Mouse (Mus musculus) midbrain, embryonic 11.5 days (tissue): ENCODE measurements around the gene Arl4a. TPM values are rescaled to one million over a fixed set of nuclear protein-coding genes. Genes with fewer than 3 reads are reported as not detected.

Experiments
- ATAC-seq: fragments of 200-750 bp; cut with Nextera tagmentation; 2 replicates; pipeline ENCODE4 v1.8.0; 2017; ENCODE audit warnings: moderate TSS enrichment, moderate library complexity; ENCODE audit not compliant: low FRiP score
- DNase-seq: peaks from one replicate; pipeline ENCODE4 v3.0.0; 2015; ENCODE audit warnings: low spot score; ENCODE audit errors: missing footprints
- H3K27ac ChIP-seq: fragments of 300-500 bp; sonication (generic); 2 replicates; pipeline ENCODE4 v1.5.1; 2014; ENCODE audit warnings: low read depth, low read length
- H3K27me3 ChIP-seq: fragments of 300-500 bp; sonication (generic); 2 replicates; pipeline ENCODE4 v1.6.1; 2014; ENCODE audit warnings: mild to moderate bottlenecking, low read length, moderate library complexity, mixed read lengths; ENCODE audit not compliant: control insufficient read depth, insufficient read depth
- H3K36me3 ChIP-seq: fragments of 300-500 bp; sonication (generic); 2 replicates; pipeline ENCODE4 v1.6.1; 2014; ENCODE audit warnings: mild to moderate bottlenecking, low read length, moderate library complexity, mixed read lengths; ENCODE audit not compliant: control insufficient read depth, insufficient read depth
- H3K4me1 ChIP-seq: fragments of 300-500 bp; sonication (generic); 2 replicates; pipeline ENCODE4 v1.6.1; 2014; ENCODE audit warnings: low read length; ENCODE audit not compliant: control insufficient read depth, insufficient read depth
- H3K4me2 ChIP-seq: fragments of 300-500 bp; sonication (generic); 2 replicates; pipeline ENCODE4 v1.6.1; 2014; ENCODE audit warnings: mild to moderate bottlenecking, moderate library complexity
- H3K4me3 ChIP-seq: fragments of 300-500 bp; sonication (generic); 2 replicates; pipeline ENCODE4 v1.5.1; 2014; ENCODE audit warnings: low read depth, low read length
- H3K9ac ChIP-seq: fragments of 300-500 bp; sonication (generic); 2 replicates; pipeline ENCODE4 v1.6.1; 2014; ENCODE audit warnings: low read length
- H3K9me3 ChIP-seq: fragments of 300-500 bp; sonication (generic); 2 replicates; pipeline ENCODE4 v1.6.1; 2016; ENCODE audit warnings: low read length; ENCODE audit not compliant: control insufficient read depth
- WGBS: fragments of 180-500 bp; shearing (Covaris S2); extraction: QIAGEN DNeasy Blood & Tissue Kit; methylation state at CpG from one replicate; pipeline ENCODE4 v1.1.7; 2014; 5-methylcytosine and 5-hydroxymethylcytosine counted together
- polyA plus RNA-seq: library from polyadenylated mRNA; unstranded; fragments of >200 nt; fragmentation: Nextera tagmentation; extraction: Ambion mirVana; gene quantifications from 2 replicates; pipeline ENCODE4 v1.2.1, GENCODE M21; 2014

Arl4a gene
- 90.5 and 94.7 TPM in 2 replicates for polyA plus RNA-seq

- no peaks in the 10 kb centered on the region for H3K9me3 ChIP-seq
- under 1% methylated on average over 65 of the region's 68 CpGs for WGBS
- ATAC-seq = peak; percentile 89
- H3K4me1 ChIP-seq = peaks cover 6% of the 10 kb centered on the region; the same call in 1 of the 2 replicates
- peak within 1 kb of the TSS; percentile 81 for H3K9ac ChIP-seq
- H3K36me3 ChIP-seq = no peaks in the 10 kb centered on the region
- peak within 1 kb of the TSS; percentile 71 for H3K4me2 ChIP-seq
- H3K4me3 ChIP-seq = peak within 1 kb of the TSS; percentile 83
- H3K27me3 ChIP-seq = no peaks in the 10 kb centered on the region
- peak; percentile 98 for DNase-seq
- H3K27ac ChIP-seq = peak within 1 kb of the TSS; percentile 87
Observed at GRCm38 (mm10) chr12:40037876-40038463, at the start of gene Arl4a. Gene Arl4a, minus strand, starts transcription at chr12:40038025.

GRCm38 (mm10) chr12:40085731-40086322 is 48.0 kb upstream of the Arl4a start:
- peak; percentile 76 for ATAC-seq

GRCm38 (mm10) chr12:40082453-40083238 is 44.8 kb upstream of the Arl4a start:
- DNase-seq = peak; percentile 88
- Histone ChIP-seq H3K27ac (no peak overlapping the region), H3K4me1 (peaks cover 5% of the 10 kb centered on the region), H3K36me3 (no peaks in the 10 kb centered on the region), H3K9ac (no peak overlapping the region), H3K4me3 (no peak overlapping the region), H3K27me3 (no peaks in the 10 kb centered on the region), H3K9me3 (no peaks in the 10 kb centered on the region), H3K4me2 (no peak overlapping the region)
- WGBS = 61% methylated on average over 5 of the region's 6 CpGs
- ATAC-seq = peak; percentile 53; the same call in 1 of the 2 replicates

More at GRCm38 (mm10) chr12:40085731-40086322, 48.0 kb upstream of the Arl4a start:
- no peaks in the 10 kb centered on the region for H3K27me3 ChIP-seq
- H3K27ac ChIP-seq = no peak overlapping the region
- 58% methylated on average over 5 of the region's 5 CpGs for WGBS
- no peaks in the 10 kb centered on the region for H3K36me3 ChIP-seq
- peaks cover 5% of the 10 kb centered on the region for H3K4me1 ChIP-seq
- no peak overlapping the region for H3K9ac ChIP-seq
- no peak for DNase-seq
- no peaks in the 10 kb centered on the region for H3K9me3 ChIP-seq
- H3K4me2 ChIP-seq = no peak overlapping the region
- no peak overlapping the region for H3K4me3 ChIP-seq

GRCm38 (mm10) chr12:40082048-40082447 is 44.2 kb upstream of the Arl4a start:
- whole genome bisulfite sequencing = 77% methylated on average over 5 of the region's 5 CpGs

GRCm38 (mm10) chr12:40073660-40074059 is 35.8 kb upstream of the Arl4a start:
- Histone ChIP-seq H3K4me3 (no peak overlapping the region), H3K4me2 (no peak overlapping the region), H3K27ac (no peak overlapping the region), H3K9me3 (no peaks in the 10 kb centered on the region), H3K36me3 (no peaks in the 10 kb centered on the region), H3K9ac (no peak overlapping the region), H3K27me3 (no peaks in the 10 kb centered on the region), H3K4me1 (no peaks in the 10 kb centered on the region)
- no peak for ATAC-seq
- 79% methylated on average over 5 of the region's 5 CpGs for WGBS
- no peak for DNase-seq

More at GRCm38 (mm10) chr12:40082048-40082447, 44.2 kb upstream of the Arl4a start:
- H3K4me2 ChIP-seq = no peak overlapping the region
- no peak overlapping the region for H3K9ac ChIP-seq
- H3K27me3 ChIP-seq = no peaks in the 10 kb centered on the region
- peaks cover 5% of the 10 kb centered on the region for H3K4me1 ChIP-seq
- H3K9me3 ChIP-seq = no peaks in the 10 kb centered on the region
- no peaks in the 10 kb centered on the region for H3K36me3 ChIP-seq
- H3K4me3 ChIP-seq = no peak overlapping the region
- no peak overlapping the region for H3K27ac ChIP-seq
- ATAC-seq (no peak), DNase-seq (no peak)

- ATAC-seq = no peak
- H3K9me3 ChIP-seq = no peaks in the 10 kb centered on the region
- no peaks in the 10 kb centered on the region for H3K4me1 ChIP-seq
- no peaks in the 10 kb centered on the region for H3K36me3 ChIP-seq
- no peaks in the 10 kb centered on the region for H3K27me3 ChIP-seq
- H3K4me3 ChIP-seq = no peak overlapping the region
- H3K27ac ChIP-seq = no peak overlapping the region
- WGBS = 73% methylated on average over 1 of the region's 1 CpGs
- H3K9ac ChIP-seq = no peak overlapping the region
- DNase-seq = peak; percentile 69
- no peak overlapping the region for H3K4me2 ChIP-seq
Observed at GRCm38 (mm10) chr12:40047024-40047423, 9.2 kb upstream of the Arl4a start.

GRCm38 (mm10) chr12:40043816-40044585 is 6.2 kb upstream of the Arl4a start:
- ATAC-seq = no peak
- H3K4me2 ChIP-seq = no peak overlapping the region
- H3K9me3 ChIP-seq = no peaks in the 10 kb centered on the region
- H3K36me3 ChIP-seq = no peaks in the 10 kb centered on the region
- 88% methylated on average over 8 of the region's 8 CpGs for WGBS
- no peak for DNase-seq
- H3K27ac ChIP-seq = no peak overlapping the region
- H3K9ac ChIP-seq = no peak overlapping the region
- H3K4me3 ChIP-seq = no peak overlapping the region
- H3K27me3 ChIP-seq = no peaks in the 10 kb centered on the region
- H3K4me1 ChIP-seq = no peaks in the 10 kb centered on the region

- Histone ChIP-seq H3K36me3 (no peaks in the 10 kb centered on the region), H3K4me1 (peaks cover 4% of the 10 kb centered on the region; the same call in 1 of the 2 replicates), H3K4me2 (no peak overlapping the region), H3K9me3 (no peaks in the 10 kb centered on the region), H3K4me3 (no peak overlapping the region), H3K9ac (no peak overlapping the region), H3K27ac (no peak overlapping the region), H3K27me3 (no peaks in the 10 kb centered on the region)
- ATAC-seq (no peak), DNase-seq (peak; percentile 90)
Observed at GRCm38 (mm10) chr12:40040067-40040466, 2.2 kb upstream of the Arl4a start.
